Mouse (Mus musculus) limb, embryonic 10.5 days (tissue): ENCODE measurements at regions not wholly inside any gene's neighbourhood (a gene's known extent, or its start where the extent isn't known, plus 50 kb on each side); places are given as distances from the start of the nearest gene placed in this dataset.

ENCODE experiments used
- DNase-seq: peaks from one replicate; pipeline ENCODE4 v3.0.0-alpha.2; 2017; ENCODE audit warnings: low spot score
- H3K27ac ChIP-seq: fragments of 300-500 bp; sonication (generic); 2 replicates; pipeline ENCODE4 v1.5.1; 2016; ENCODE audit warnings: mild to moderate bottlenecking
- H3K27me3 ChIP-seq: fragments of 300-500 bp; sonication (generic); 2 replicates; pipeline ENCODE4 v1.6.1; 2016; ENCODE audit warnings: low read depth, mild to moderate bottlenecking; ENCODE audit not compliant: poor library complexity, severe bottlenecking
- H3K36me3 ChIP-seq: fragments of 300-500 bp; sonication (generic); 2 replicates; pipeline ENCODE4 v1.6.1; 2016; ENCODE audit warnings: mild to moderate bottlenecking, moderate library complexity
- H3K4me1 ChIP-seq: fragments of 300-500 bp; sonication (generic); 2 replicates; pipeline ENCODE4 v1.6.1; 2016
- H3K4me3 ChIP-seq: fragments of 300-500 bp; sonication (generic); 2 replicates; pipeline ENCODE4 v1.5.1; 2016; ENCODE audit warnings: mild to moderate bottlenecking, moderate library complexity
- H3K9me3 ChIP-seq: fragments of 300-500 bp; sonication (generic); replicated peaks from 2 replicates; pipeline ENCODE4 v1.6.1; 2016; ENCODE audit warnings: mild to moderate bottlenecking
- WGBS: fragments of 180-500 bp; shearing (Covaris S2); methylation state at CpG from one replicate; pipeline ENCODE4 v1.1.7; 2016; 5-methylcytosine and 5-hydroxymethylcytosine counted together

DNA sequence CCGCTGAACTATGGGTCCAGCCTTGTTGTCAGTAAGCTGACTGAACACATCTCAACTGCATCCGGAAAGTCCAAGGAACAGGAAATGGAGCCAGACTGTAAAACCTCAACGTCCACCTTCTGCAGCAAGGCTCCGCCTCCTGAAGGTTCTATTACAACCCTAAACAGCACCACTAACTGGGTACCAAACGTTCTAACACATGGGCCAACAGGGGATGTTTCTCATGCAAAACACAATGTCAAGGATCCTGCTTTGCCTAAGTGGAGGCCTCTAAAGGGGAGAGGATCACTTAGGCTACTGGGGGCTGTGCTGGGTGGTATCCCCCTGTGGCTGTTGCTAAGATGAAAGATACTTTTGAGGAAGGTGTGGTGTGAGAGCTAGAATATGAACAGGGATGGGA lies 51.0 kb upstream of the Stt3b start:
- 61% methylated on average over 5 of the region's 5 CpGs for WGBS
- H3K4me3 ChIP-seq, result no peak overlapping the region
- DNase-seq, result no peak
- no peaks in the 10 kb centered on the region for H3K36me3 ChIP-seq
- H3K27ac ChIP-seq, result no peak overlapping the region
- H3K27me3 ChIP-seq, result no peaks in the 10 kb centered on the region
- H3K4me1 ChIP-seq, result peaks cover 16% of the 10 kb centered on the region
- no peaks in the 10 kb centered on the region for H3K9me3 ChIP-seq

DNA sequence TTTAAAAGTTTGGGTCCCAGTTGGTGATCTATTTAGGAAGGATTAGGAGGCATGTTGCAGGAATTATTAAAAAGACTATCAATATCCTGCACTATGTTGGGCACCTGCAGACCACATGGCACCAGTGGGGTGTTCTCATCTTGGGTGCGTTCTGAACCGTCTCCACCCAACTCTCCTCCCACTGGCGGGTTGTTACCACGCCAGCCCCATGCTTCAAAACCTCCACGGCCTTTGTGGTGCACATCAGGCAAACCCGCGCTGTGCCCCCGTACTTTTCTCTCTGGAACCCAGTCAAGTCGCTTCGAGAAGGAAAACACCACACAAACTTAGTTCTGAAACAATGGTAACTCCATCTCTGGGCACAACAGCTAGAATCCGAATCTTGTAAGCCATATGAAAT lies 51.7 kb upstream of the Stt3b start:
- Histone ChIP-seq H3K4me3 (no peak overlapping the region), H3K4me1 (peaks cover 9% of the 10 kb centered on the region), H3K9me3 (no peaks in the 10 kb centered on the region), H3K27ac (no peak overlapping the region), H3K27me3 (no peaks in the 10 kb centered on the region), H3K36me3 (no peaks in the 10 kb centered on the region)
- WGBS, result 94% methylated on average over 11 of the region's 11 CpGs
- no peak for DNase-seq

DNA sequence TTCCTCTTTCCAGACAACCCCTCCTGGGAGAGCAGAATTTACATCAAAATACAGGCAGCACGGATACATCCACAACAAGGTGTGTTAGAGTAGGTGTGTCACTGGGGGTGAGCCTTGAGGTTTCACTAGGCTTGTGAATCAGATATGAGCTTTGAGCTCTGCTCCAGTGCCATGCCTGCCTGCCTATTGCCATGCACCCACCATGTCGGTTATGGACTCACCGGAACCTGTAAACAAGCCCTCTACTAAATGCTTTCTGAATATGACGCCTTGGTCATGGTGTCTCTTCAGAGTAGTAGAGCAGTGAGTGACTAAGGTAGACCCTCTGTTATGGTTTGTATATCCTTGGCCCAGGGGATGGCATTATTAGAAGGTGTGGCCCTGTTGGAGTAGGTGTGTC lies 52.3 kb upstream of the Stt3b start:
- 89% methylated on average over 4 of the region's 4 CpGs for WGBS
- no peak for DNase-seq

DNA sequence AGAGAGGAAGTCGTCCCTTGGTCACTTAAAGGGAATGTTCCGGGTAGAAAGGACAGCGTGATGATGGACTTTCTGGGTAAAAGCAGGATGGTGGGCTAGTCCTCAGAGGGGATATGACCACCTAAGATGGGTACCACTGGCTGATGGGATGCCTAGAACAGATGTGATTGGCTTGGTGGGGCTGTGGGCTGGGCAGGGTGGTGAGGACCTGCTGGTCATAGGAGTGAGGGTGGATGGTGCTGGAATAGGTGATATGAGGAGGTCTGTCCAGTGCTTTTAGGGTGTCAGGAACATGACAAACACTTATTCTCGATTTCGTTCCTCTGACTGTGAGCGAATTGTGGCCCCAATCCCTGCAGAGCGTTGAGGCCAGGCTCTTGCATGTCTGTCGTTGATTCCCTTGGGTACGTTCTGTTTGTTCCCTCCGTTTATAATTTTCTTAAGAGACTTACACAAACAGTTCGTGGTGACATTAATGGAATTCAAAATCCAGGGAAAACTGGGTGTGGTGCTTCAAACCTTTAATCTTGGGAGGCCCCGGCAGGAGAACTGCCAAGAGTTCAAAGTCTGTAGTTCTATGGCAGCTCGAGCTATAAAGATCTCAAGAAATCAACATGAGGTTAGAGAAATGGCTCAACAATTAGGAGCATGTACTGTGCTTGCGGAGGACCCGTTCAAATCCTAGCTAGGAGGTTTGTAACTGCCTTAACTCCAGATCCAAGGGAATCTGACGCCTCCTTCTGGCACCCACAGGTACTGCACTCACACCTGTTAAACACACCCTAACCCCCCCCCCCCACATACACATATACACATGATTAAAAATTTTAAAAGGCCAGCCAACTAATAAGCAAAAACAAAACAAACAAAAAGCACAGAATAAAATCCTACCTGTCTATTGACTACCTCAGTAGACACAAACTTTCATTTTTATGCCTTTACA lies 55.0 kb upstream of the Stt3b start:
- H3K36me3 ChIP-seq, result no peaks in the 10 kb centered on the region
- no peak overlapping the region for H3K27ac ChIP-seq
- no peak for DNase-seq
- H3K4me1 ChIP-seq, result peaks cover 3% of the 10 kb centered on the region; the same call in 1 of the 2 replicates
- H3K27me3 ChIP-seq, result no peaks in the 10 kb centered on the region
- H3K4me3 ChIP-seq, result no peak overlapping the region
- WGBS, result 90% methylated on average over 16 of the region's 16 CpGs
- H3K9me3 ChIP-seq, result no peaks in the 10 kb centered on the region

More for the DNA sequence above, 52.3 kb upstream of the Stt3b start:
- no peaks in the 10 kb centered on the region for H3K27me3 ChIP-seq
- H3K9me3 ChIP-seq, result no peaks in the 10 kb centered on the region
- H3K4me3 ChIP-seq, result no peak overlapping the region
- no peak overlapping the region for H3K27ac ChIP-seq
- peaks cover 3% of the 10 kb centered on the region; the same call in 1 of the 2 replicates for H3K4me1 ChIP-seq
- H3K36me3 ChIP-seq, result no peaks in the 10 kb centered on the region

DNA sequence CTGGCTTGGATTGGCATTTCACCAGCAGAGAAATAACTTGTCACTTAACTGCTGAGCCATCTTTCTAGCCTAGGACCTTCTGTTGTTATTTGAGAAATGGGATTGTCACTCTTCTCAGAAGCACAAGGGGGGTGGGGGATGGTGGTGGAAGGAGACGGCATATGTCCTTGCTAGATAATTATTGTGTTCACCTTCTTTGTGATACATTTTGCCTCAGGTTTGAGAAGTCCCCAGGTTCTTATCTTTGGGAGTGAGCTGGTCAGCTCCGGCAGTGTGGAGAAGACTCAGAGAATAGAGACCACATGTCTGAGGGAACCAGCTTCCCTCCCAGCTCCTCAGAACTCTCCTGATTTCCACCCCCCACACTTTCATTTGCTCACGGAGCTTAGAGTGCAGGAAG lies 57.6 kb upstream of the Stt3b start:
- H3K9me3 ChIP-seq, result no peaks in the 10 kb centered on the region
- no peaks in the 10 kb centered on the region for H3K27me3 ChIP-seq
- no peak overlapping the region for H3K4me3 ChIP-seq
- WGBS, result 63% methylated on average over 3 of the region's 3 CpGs
- H3K27ac ChIP-seq, result no peak overlapping the region
- H3K36me3 ChIP-seq, result no peaks in the 10 kb centered on the region
- no peaks in the 10 kb centered on the region for H3K4me1 ChIP-seq
- no peak for DNase-seq

DNA sequence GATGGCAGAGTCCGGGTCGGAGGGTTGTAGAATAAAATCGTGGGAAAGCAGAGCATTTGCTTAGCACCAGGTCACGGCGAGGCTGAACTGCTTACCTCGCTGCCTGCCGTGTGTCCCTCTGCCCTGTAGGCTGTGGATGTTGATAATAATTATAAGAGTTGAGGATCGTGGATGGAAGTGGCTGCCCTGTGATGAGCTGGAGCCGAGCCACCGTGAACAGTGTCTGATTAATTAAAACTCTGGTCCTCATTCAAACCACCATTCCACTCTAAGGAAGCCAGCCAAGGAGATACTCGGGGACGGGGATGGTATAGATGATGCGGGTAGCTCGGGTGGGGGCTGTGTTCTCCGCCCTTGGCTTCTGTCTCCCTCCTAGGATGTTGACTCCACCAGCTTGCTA lies 70.1 kb upstream of the Stt3b start:
- 91% methylated on average over 15 of the region's 15 CpGs for WGBS
- no peaks in the 10 kb centered on the region for H3K27me3 ChIP-seq
- DNase-seq, result no peak

DNA sequence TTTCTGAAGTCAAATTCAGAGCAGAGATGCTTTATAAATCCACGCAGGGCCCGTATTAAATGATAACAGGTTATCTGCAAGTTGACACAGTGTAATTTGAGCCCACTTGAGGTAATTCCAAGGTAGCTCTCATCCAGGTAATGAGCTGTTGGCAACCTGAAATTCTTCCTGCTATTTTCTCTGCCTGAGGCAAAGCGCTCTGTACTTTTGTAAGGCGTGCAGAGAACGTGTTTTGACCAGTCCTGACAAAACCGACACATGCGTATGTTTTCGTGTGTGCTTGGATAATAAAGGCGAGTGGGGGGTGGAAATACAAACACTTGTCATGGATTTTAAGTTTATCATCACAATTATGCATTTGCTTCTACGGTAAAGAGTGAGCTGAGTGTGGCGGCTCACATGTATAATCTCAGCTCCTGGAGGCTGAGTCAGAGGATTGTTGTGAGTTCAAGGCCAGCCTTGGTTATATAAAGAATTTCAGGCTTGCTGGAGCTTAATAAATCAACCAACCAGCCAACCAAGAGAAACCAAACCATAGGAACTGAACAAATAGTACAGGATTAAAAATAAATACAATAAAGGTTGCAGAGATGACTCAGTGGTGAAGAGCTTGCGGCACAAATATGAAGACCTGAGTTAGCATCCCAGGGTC lies 72.7 kb upstream of the Stt3b start:
- no peak overlapping the region for H3K4me3 ChIP-seq
- no peak for DNase-seq
- H3K27me3 ChIP-seq, result no peaks in the 10 kb centered on the region
- no peaks in the 10 kb centered on the region for H3K9me3 ChIP-seq
- no peaks in the 10 kb centered on the region for H3K36me3 ChIP-seq
- WGBS, result 89% methylated on average over 12 of the region's 12 CpGs
- H3K4me1 ChIP-seq, result no peaks in the 10 kb centered on the region
- H3K27ac ChIP-seq, result no peak overlapping the region

More for the DNA sequence above, 70.1 kb upstream of the Stt3b start:
- H3K4me3 ChIP-seq, result no peak overlapping the region
- H3K4me1 ChIP-seq, result no peaks in the 10 kb centered on the region
- no peaks in the 10 kb centered on the region for H3K36me3 ChIP-seq
- H3K27ac ChIP-seq, result no peak overlapping the region
- H3K9me3 ChIP-seq, result no peaks in the 10 kb centered on the region

DNA sequence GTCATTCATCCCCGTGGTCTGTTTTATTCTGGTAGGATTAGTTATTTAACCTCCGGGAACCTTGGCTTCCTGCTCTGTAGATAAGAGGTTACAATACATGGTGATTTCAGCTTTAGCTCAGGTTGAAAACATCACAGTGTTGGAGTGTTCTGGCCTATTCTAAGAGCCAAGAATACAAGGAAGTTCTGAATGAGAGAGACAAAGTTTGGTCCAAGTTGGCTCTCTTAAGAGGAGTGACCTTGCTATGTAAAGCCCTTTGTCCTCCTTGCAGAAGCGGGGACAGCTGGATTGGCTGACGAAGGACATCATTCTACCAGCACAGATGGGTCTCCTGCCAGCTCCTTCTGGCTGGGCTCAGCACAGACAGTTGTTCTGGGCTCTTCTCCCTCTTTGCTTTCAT lies 73.7 kb upstream of the Stt3b start:
- no peaks in the 10 kb centered on the region for H3K36me3 ChIP-seq
- H3K27me3 ChIP-seq, result no peaks in the 10 kb centered on the region
- no peak overlapping the region for H3K27ac ChIP-seq
- 82% methylated on average over 4 of the region's 4 CpGs for WGBS
- H3K9me3 ChIP-seq, result no peaks in the 10 kb centered on the region
- H3K4me1 ChIP-seq, result peaks cover 7% of the 10 kb centered on the region; the same call in 1 of the 2 replicates
- H3K4me3 ChIP-seq, result no peak overlapping the region
- no peak for DNase-seq

DNA sequence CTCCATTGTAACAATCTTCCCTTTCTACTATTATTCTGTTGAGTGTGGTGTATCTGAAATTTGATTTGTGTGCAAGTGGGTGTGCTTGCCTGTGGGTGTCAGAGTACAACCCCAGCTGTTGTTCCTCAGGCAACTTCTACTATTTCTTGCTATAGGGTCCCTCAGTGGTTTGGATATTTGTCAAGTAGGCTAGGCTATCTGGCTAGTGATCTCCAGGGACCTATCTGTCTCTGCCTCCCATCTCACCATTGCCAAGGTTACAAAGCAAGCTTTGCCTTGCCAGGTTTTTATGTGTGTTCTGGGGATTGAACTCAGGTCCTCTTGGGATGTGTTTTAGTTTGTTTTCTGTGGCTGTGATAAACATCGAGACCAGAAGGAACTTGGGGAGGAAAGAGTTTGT lies 74.1 kb upstream of the Stt3b start:
- Histone ChIP-seq H3K9me3 (no peaks in the 10 kb centered on the region), H3K27me3 (no peaks in the 10 kb centered on the region), H3K36me3 (no peaks in the 10 kb centered on the region), H3K4me3 (no peak overlapping the region), H3K27ac (no peak overlapping the region), H3K4me1 (peaks cover 7% of the 10 kb centered on the region; the same call in 1 of the 2 replicates)
- no peak for DNase-seq
- 97% methylated on average over 1 of the region's 1 CpGs for WGBS

DNA sequence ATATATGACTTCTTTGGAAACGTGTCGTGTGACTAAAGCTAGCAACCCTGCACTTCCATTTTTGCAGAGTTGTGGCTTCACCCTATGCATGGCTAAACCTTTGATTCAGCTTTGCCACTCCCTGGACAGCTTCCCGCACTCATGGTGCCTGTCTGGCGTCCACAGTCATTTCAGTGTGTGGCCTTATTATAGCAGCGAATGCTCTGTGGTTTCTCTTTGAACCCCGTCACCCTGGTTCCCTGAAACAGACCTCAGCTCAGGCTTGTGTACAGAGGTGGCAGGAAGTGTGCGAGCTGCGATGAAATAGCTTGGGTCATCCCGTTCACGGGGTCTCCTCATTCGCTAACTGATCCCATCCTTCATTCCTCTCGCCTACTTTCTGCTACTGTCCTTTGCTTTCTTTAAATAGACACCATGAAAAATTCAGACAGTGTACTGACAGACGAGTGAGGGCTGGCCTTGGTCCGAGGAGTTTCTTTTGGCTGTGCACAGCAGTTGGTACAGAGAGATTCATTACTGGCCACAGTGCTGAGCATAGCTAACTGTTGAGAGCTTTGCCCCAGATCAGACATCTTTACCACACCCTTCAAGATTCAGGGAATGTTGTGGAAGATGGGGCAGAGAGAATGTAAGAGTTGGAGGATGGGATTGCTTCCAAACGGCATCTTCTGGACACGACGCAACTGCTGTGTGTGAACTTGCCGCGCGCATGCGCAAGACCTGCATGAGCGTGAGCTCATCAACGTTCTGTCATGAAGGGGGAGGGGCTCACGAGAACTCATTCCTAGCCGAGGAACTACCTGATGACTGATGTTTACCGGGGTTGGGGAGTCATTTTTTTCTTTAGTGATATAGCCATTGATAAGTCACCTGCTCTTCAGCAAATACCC lies 77.5 kb upstream of the Stt3b start:
- DNase-seq, result no peak
- Histone ChIP-seq H3K4me3 (no peak overlapping the region), H3K27me3 (no peaks in the 10 kb centered on the region), H3K27ac (no peak overlapping the region), H3K4me1 (peaks cover 26% of the 10 kb centered on the region), H3K36me3 (no peaks in the 10 kb centered on the region), H3K9me3 (no peaks in the 10 kb centered on the region)
- WGBS, result 90% methylated on average over 26 of the region's 26 CpGs

DNA sequence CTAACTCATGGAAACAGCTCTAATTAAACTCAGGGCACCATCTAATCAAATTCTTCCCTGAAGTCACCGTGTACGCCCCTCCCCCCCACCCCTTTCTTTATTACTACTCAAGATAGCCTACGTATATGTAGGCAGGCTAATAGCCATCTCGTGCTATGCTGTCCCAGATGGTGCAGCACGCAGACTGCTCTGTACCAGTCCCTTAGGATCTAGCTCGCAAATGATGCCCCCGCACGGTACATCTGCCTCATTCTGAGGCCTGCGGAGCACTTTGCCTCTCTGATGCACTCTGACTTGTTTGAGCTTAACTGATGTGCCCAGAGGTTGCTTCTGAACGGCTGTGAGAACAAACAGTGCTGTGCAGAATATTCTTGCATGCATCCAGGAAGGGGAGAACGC lies 78.1 kb upstream of the Stt3b start:
- DNase-seq, result no peak
- Histone ChIP-seq H3K9me3 (no peaks in the 10 kb centered on the region), H3K4me3 (no peak overlapping the region), H3K36me3 (no peaks in the 10 kb centered on the region), H3K27ac (no peak overlapping the region), H3K27me3 (no peaks in the 10 kb centered on the region), H3K4me1 (peaks cover 26% of the 10 kb centered on the region)
- 90% methylated on average over 11 of the region's 11 CpGs for WGBS

DNA sequence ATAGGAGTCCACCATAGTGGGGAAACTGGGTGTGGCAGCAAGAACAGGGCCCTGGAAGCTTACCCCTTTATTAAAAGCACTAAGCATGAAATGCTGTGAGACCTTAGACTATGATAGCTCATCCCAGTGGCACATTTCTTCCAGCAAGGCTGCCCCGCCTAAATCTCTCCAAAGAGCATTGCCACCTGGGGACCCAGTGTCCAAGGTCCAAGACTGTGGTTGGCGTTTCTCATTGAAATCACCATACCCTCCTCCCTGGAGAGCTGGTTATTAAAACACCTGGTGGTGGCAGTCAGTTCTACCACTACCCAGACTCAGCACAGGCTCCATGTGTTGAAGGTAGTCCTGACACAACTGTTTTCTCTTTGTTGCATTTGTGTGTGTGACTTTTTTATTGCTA lies 78.9 kb upstream of the Stt3b start:
- Histone ChIP-seq H3K27me3 (no peaks in the 10 kb centered on the region), H3K27ac (no peak overlapping the region), H3K36me3 (no peaks in the 10 kb centered on the region), H3K9me3 (no peaks in the 10 kb centered on the region), H3K4me1 (peaks cover 26% of the 10 kb centered on the region), H3K4me3 (no peak overlapping the region)
- WGBS, result 88% methylated on average over 2 of the region's 2 CpGs
- no peak for DNase-seq
